Mouse (Mus musculus) cerebellum, adult 11 months (tissue): ENCODE measurements around the gene Il27.

Experiments
- DNase-seq: peaks from one replicate; pipeline ENCODE4 v3.0.0; 2022

Gene Il27

GRCm38 (mm10) chr7:126594862-126595561 lies at the start of gene Il27:
Il27 (minus strand) TSS chr7:126594941.
- DNase-seq = no peak

GRCm38 (mm10) chr7:126644345-126644744 lies 49.6 kb upstream of the Il27 start:
- DNase-seq = no peak

- DNase-seq = peak; percentile 34
These were observed 48.5 kb upstream of the Il27 start for GRCm38 (mm10) chr7:126643244-126643617.

- DNase-seq = no peak
These were observed 48.0 kb upstream of the Il27 start for GRCm38 (mm10) chr7:126642545-126643243.

GRCm38 (mm10) chr7:126636733-126637520 lies 42.2 kb upstream of the Il27 start:
- DNase-seq = no peak

- no peak for DNase-seq
These were observed 40.6 kb upstream of the Il27 start for GRCm38 (mm10) chr7:126635375-126635774.

- no peak for DNase-seq
These were observed 37.7 kb upstream of the Il27 start for GRCm38 (mm10) chr7:126632478-126632877.

GRCm38 (mm10) chr7:126630824-126631518 lies 36.2 kb upstream of the Il27 start, which contains the start of gene Nupr1:
Nupr1 (minus strand) TSS chr7:126630861.
- no peak for DNase-seq

- no peak for DNase-seq
These were observed 35.2 kb upstream of the Il27 start for GRCm38 (mm10) chr7:126629915-126630314.

- DNase-seq = no peak
These were observed 33.4 kb upstream of the Il27 start for GRCm38 (mm10) chr7:126628111-126628510.

GRCm38 (mm10) chr7:126625807-126626600 lies 31.3 kb upstream of the Il27 start:
- DNase-seq = no peak

- DNase-seq = no peak
These were observed 30.6 kb upstream of the Il27 start for GRCm38 (mm10) chr7:126625369-126625768.

GRCm38 (mm10) chr7:126624774-126625173 lies 30.0 kb upstream of the Il27 start:
- DNase-seq = no peak

GRCm38 (mm10) chr7:126623381-126623780 lies 28.6 kb upstream of the Il27 start:
- no peak for DNase-seq

GRCm38 (mm10) chr7:126621452-126622359 lies 27.0 kb upstream of the Il27 start:
- DNase-seq = no peak

GRCm38 (mm10) chr7:126619559-126620275 lies 25.0 kb upstream of the Il27 start:
- no peak for DNase-seq

GRCm38 (mm10) chr7:126616707-126617106 lies 22.0 kb upstream of the Il27 start:
- DNase-seq = no peak

- DNase-seq = no peak
These were observed 18.0 kb upstream of the Il27 start for GRCm38 (mm10) chr7:126612736-126613135.

- DNase-seq = no peak
These were observed 13.1 kb upstream of the Il27 start for GRCm38 (mm10) chr7:126607796-126608195.

- DNase-seq = no peak
These were observed 12.3 kb upstream of the Il27 start for GRCm38 (mm10) chr7:126607064-126607463.
